14 mouse cellular contexts compared by ENCODE assay signal in genomic region chr10:76259566-76260232, GRCm38 (mm10). TPM values are rescaled to one million over a fixed set of nuclear protein-coding genes. Genes with fewer than 3 reads are reported as not detected.
DNase-seq lines count a peak whose midpoint lies in the region; ATAC-seq and TF ChIP-seq lines count a peak whose summit lies in the region.
"Had no signal": no experiment of that assay in that cellular context is flagged by ENCODE, and none has a peak within 500 bp of the region (broad histone marks: within the 10 kb centered on the region; RNA-seq: fewer than 3 reads in every experiment).

No protein-coding gene starts in this region.

- H3K9ac ChIP-seq in midbrain, embryonic 14.5 days (replicated peaks; ENCODE audit: low read length), result no peak overlapping the region
- H3K9ac ChIP-seq in midbrain, postnatal 0 days (replicated peaks; ENCODE audit: low read length, poor library complexity, severe bottlenecking), result no peak overlapping the region
- H3K9ac ChIP-seq: heart, embryonic 15.5 days had no signal

- TF ChIP-seq CTCF in layer of hippocampus, adult 2 months (conservative IDR thresholded peaks at IDR 0.05), result no peak
- TF ChIP-seq CTCF in midbrain, postnatal 0 days (IDR thresholded peaks at IDR 0.05), result no peak
- no peak for TF ChIP-seq CTCF in cerebellum, adult 2 months (IDR thresholded peaks at IDR 0.05; ENCODE audit: borderline replicate concordance, insufficient read depth, low read depth, low read length)

- H3K9me3 ChIP-seq in midbrain, embryonic 14.5 days (ENCODE audit: control insufficient read depth, low read length), result no peaks in the 10 kb centered on the region
- H3K9me3 ChIP-seq in midbrain, postnatal 0 days (ENCODE audit: low read length), result no peaks in the 10 kb centered on the region
- no peaks in the 10 kb centered on the region for H3K9me3 ChIP-seq in embryonic facial prominence, embryonic 10.5 days
- H3K9me3 ChIP-seq: heart, embryonic 15.5 days had no signal

- no peak for TF ChIP-seq POLR2A in cerebellum, adult 2 months (IDR thresholded peaks at IDR 0.05; ENCODE audit: borderline replicate concordance, insufficient read depth, low read length)

- WGBS in midbrain, embryonic 14.5 days, result 73% methylated on average over 18 of the region's 18 CpGs
- 70% methylated on average over 18 of the region's 18 CpGs for WGBS in midbrain, postnatal 0 days
- WGBS in embryonic facial prominence, embryonic 10.5 days, result 75% methylated on average over 18 of the region's 18 CpGs
- WGBS in cerebellum, adult 2 months, result 70% methylated on average over 18 of the region's 18 CpGs

- no peaks in the 10 kb centered on the region for H3K4me1 ChIP-seq in midbrain, embryonic 14.5 days (ENCODE audit: control insufficient read depth, insufficient read depth, low read length)
- H3K4me1 ChIP-seq in midbrain, postnatal 0 days (ENCODE audit: insufficient read depth, low read length), result no peaks in the 10 kb centered on the region
- peaks cover 23% of the 10 kb centered on the region for H3K4me1 ChIP-seq in embryonic facial prominence, embryonic 10.5 days
- H3K4me1 ChIP-seq in cerebellum, adult 2 months (ENCODE audit: control insufficient read depth, insufficient read depth, low read length), result no peaks in the 10 kb centered on the region; the same call in 1 of the 2 replicates

- no peak for ATAC-seq in midbrain, embryonic 14.5 days (ENCODE audit: low FRiP score, low TSS enrichment)
- ATAC-seq in midbrain, postnatal 0 days (ENCODE audit: low FRiP score), result no peak
- ATAC-seq: forebrain, embryonic 14.5 days; hindbrain, embryonic 16.5 days had no signal

- H3K27ac ChIP-seq in layer of hippocampus, adult 2 months, result peak overlapping the region; percentile 72; the same call in 1 of the 2 replicates
- H3K27ac ChIP-seq in midbrain, embryonic 14.5 days (replicated peaks; ENCODE audit: low read depth, low read length), result no peak overlapping the region
- H3K27ac ChIP-seq in midbrain, postnatal 0 days (ENCODE audit: low read depth, low read length), result no peak overlapping the region
- H3K27ac ChIP-seq in embryonic facial prominence, embryonic 10.5 days (replicated peaks), result no peak overlapping the region
- no peak overlapping the region for H3K27ac ChIP-seq in cerebellum, adult 2 months (ENCODE audit: insufficient read depth, low read length)
- H3K27ac ChIP-seq: heart, embryonic 15.5 days had no signal

- peaks cover 17% of the 10 kb centered on the region for H3K36me3 ChIP-seq in midbrain, embryonic 14.5 days (ENCODE audit: control insufficient read depth, insufficient read depth, low read length)
- peaks cover 16% of the 10 kb centered on the region for H3K36me3 ChIP-seq in midbrain, postnatal 0 days (ENCODE audit: insufficient read depth, low read length)
- H3K36me3 ChIP-seq in embryonic facial prominence, embryonic 10.5 days (replicated peaks), result peaks cover 10% of the 10 kb centered on the region

- no peak overlapping the region for H3K4me2 ChIP-seq in midbrain, embryonic 14.5 days (ENCODE audit: low read length)
- H3K4me2 ChIP-seq in midbrain, postnatal 0 days (ENCODE audit: low read depth, low read length, poor library complexity, severe bottlenecking), result no peak overlapping the region
- H3K4me2 ChIP-seq: heart, embryonic 15.5 days had no signal

- H3K4me3 ChIP-seq in layer of hippocampus, adult 2 months, result no peak overlapping the region
- H3K4me3 ChIP-seq in midbrain, embryonic 14.5 days (replicated peaks; ENCODE audit: low read depth, low read length), result no peak overlapping the region
- no peak overlapping the region for H3K4me3 ChIP-seq in midbrain, postnatal 0 days (ENCODE audit: low read depth, low read length)
- H3K4me3 ChIP-seq in embryonic facial prominence, embryonic 10.5 days, result no peak overlapping the region
- no peak overlapping the region for H3K4me3 ChIP-seq in cerebellum, adult 2 months (replicated peaks; ENCODE audit: insufficient read depth, low read depth, low read length)
- H3K4me3 ChIP-seq: heart, embryonic 15.5 days had no signal

- no peaks in the 10 kb centered on the region for H3K27me3 ChIP-seq in midbrain, embryonic 14.5 days (ENCODE audit: control insufficient read depth, insufficient read depth, low read length)
- no peaks in the 10 kb centered on the region for H3K27me3 ChIP-seq in midbrain, postnatal 0 days (ENCODE audit: insufficient read depth, low read length)
- no peaks in the 10 kb centered on the region for H3K27me3 ChIP-seq in embryonic facial prominence, embryonic 10.5 days (replicated peaks; ENCODE audit: low read depth, poor library complexity, severe bottlenecking)
- H3K27me3 ChIP-seq in cerebellum, adult 2 months (ENCODE audit: control insufficient read depth, insufficient read depth, low read length), result no peaks in the 10 kb centered on the region
- H3K27me3 ChIP-seq: heart, embryonic 15.5 days had no signal

- peak in 1 of 2 experiments; percentile 53 for DNase-seq in layer of hippocampus, adult 2 months (ENCODE audit: low spot score in 2 of 2)
- DNase-seq in layer of hippocampus, postnatal 36 days, result no peak
- peak; percentile 21 for DNase-seq in midbrain, embryonic 14.5 days
- no peak for DNase-seq in midbrain, postnatal 0 days (ENCODE audit: low spot score)
- peak; percentile 52 for DNase-seq in embryonic facial prominence, embryonic 10.5 days (ENCODE audit: low spot score)
- DNase-seq in cerebellum, adult 2 months, result no peak
- DNase-seq in adrenal gland, postnatal 10 days, result no peak
- DNase-seq: cerebellum, postnatal 36 days; kidney, adult 18-20 months; thymus, adult 18-20 months had no signal

RNA-seq across cellular contexts. Expression of gene S100b, which starts 6.0 kb away (rescaled TPM):
- total RNA-seq in layer of hippocampus, adult 2 months (2021), result 100 to 1,000 TPM; 118 to 128 TPM
- total RNA-seq in layer of hippocampus, postnatal 36 days (2021), result 100 to 1,000 TPM; 114 to 128 TPM
- polyA plus RNA-seq in midbrain, embryonic 14.5 days (2014; fragmentation: Nextera tagmentation; extraction: Ambion mirVana), result 1.1 and 1.2 TPM in 2 replicates
- 8.9 and 12.9 TPM in 2 replicates for total RNA-seq in midbrain, postnatal 0 days (2014; rRNA removed)
- 7.7 and 8.8 TPM in 2 replicates for polyA plus RNA-seq in midbrain, postnatal 0 days (2015; fragmentation: Nextera tagmentation; extraction: Ambion mirVana)
- 0.10 TPM in 1 of 2 replicates, not detected in the other for polyA plus RNA-seq in embryonic facial prominence, embryonic 10.5 days (2016; fragmentation: Nextera tagmentation; extraction: Ambion mirVana)
- polyA plus RNA-seq in cerebellum, adult 2 months (2012; rRNA removed), result 739 and 790 TPM in 2 replicates
- 10 to 100 TPM; 60.2 to 68.3 TPM for total RNA-seq in adrenal gland, postnatal 10 days (2021)
- total RNA-seq: megakaryocyte-erythroid progenitor cell, adult 5-6 weeks had no signal

RNA-seq across cellular contexts. Expression of gene Prmt2, which starts 22.0 kb away (rescaled TPM):
- 10 to 100 TPM; 72.2 to 75.3 TPM for total RNA-seq in layer of hippocampus, adult 2 months (2021)
- total RNA-seq in layer of hippocampus, postnatal 36 days (2021), result 10 to 100 TPM; 75.6 to 83.2 TPM
- 357 and 385 TPM in 2 replicates for polyA plus RNA-seq in midbrain, embryonic 14.5 days (2014; fragmentation: Nextera tagmentation; extraction: Ambion mirVana)
- 173 and 174 TPM in 2 replicates for total RNA-seq in midbrain, postnatal 0 days (2014; rRNA removed)
- polyA plus RNA-seq in midbrain, postnatal 0 days (2015; fragmentation: Nextera tagmentation; extraction: Ambion mirVana), result 326 and 342 TPM in 2 replicates
- polyA plus RNA-seq in embryonic facial prominence, embryonic 10.5 days (2016; fragmentation: Nextera tagmentation; extraction: Ambion mirVana), result 62.2 and 64.5 TPM in 2 replicates
- polyA plus RNA-seq in cerebellum, adult 2 months (2012; rRNA removed), result 75.5 and 81.4 TPM in 2 replicates
- total RNA-seq in adrenal gland, postnatal 10 days (2021), result 10 to 100 TPM; 17.5 to 18.5 TPM

Comparison
In these comparisons a context has a peak if more than half of its experiments do, and no peak if none do; other contexts are left out.
1. DNase-seq: peak in midbrain, embryonic 14.5 days (single experiment) and embryonic facial prominence, embryonic 10.5 days (single experiment); none in layer of hippocampus, postnatal 36 days (0 of 2), midbrain, postnatal 0 days (single experiment), cerebellum, adult 2 months (0 of 2) and adrenal gland, postnatal 10 days (single experiment).